Mouse (Mus musculus) neutrophil, adult 5-6 weeks (primary cell): ENCODE measurements around the gene Ufc1. TPM values are rescaled to one million over a fixed set of nuclear protein-coding genes. Genes with fewer than 3 reads are reported as not detected.
A peak's percentile ranks its signal among the peaks of the same experiment; 100 is the strongest.

Experiments
- ATAC-seq: fragments of 151-379, 151-347 bp; 2 replicates; pipeline ENCODE4 v1.8.0; 2017; ENCODE audit warnings: mild to moderate bottlenecking, moderate TSS enrichment; ENCODE audit not compliant: insufficient number of reproducible peaks, poor library complexity, low FRiP score, severe bottlenecking; ENCODE audit errors: extremely low read depth
- total RNA-seq: library from RNA; stranded (forward); fragments of 200-1000 nt; gene quantifications from 2 replicates; pipeline ENCODE4 v1.2.3, GENCODE M21; 2017

Gene Ufc1
- total RNA-seq, 1 experiment from 2014 or later: 39.7 TPM

- ATAC-seq: no peak
These were observed 1.5 kb downstream of the Ufc1 start for GRCm38 (mm10) chr1:171293351-171293750.

GRCm38 (mm10) chr1:171288328-171288727 is 6.5 kb downstream of the Ufc1 start:
- no peak for ATAC-seq

GRCm38 (mm10) chr1:171287136-171288081 is 7.4 kb downstream of the Ufc1 start, which contains the start of gene Usp21:
TSS of gene Usp21 (minus strand) at chr1:171287991.
- ATAC-seq: peak; percentile 97

- no peak for ATAC-seq
These were observed 8.3 kb downstream of the Ufc1 start for GRCm38 (mm10) chr1:171286517-171286916.

- ATAC-seq: no peak
These were observed 9.5 kb downstream of the Ufc1 start for GRCm38 (mm10) chr1:171285096-171285892.

- no peak for ATAC-seq
These were observed 10.3 kb downstream of the Ufc1 start for GRCm38 (mm10) chr1:171284491-171284890.

- ATAC-seq: no peak
These were observed 11.3 kb downstream of the Ufc1 start for GRCm38 (mm10) chr1:171283188-171284160.

GRCm38 (mm10) chr1:171282086-171282805 is 12.6 kb downstream of the Ufc1 start:
- ATAC-seq: no peak

- ATAC-seq: peak; percentile 41
These were observed 13.3 kb downstream of the Ufc1 start for GRCm38 (mm10) chr1:171281528-171281923.

- peak; percentile 94 for ATAC-seq
These were observed 13.8 kb downstream of the Ufc1 start, which contains the start of gene Ppox for GRCm38 (mm10) chr1:171280916-171281527. TSS of gene Ppox (minus strand) at chr1:171281186.

GRCm38 (mm10) chr1:171280250-171280915 is 14.4 kb downstream of the Ufc1 start:
- ATAC-seq: no peak

GRCm38 (mm10) chr1:171279721-171280120 is 15.1 kb downstream of the Ufc1 start:
- ATAC-seq: no peak

GRCm38 (mm10) chr1:171279012-171279705 is 15.7 kb downstream of the Ufc1 start:
- ATAC-seq: no peak

- no peak for ATAC-seq
These were observed 16.4 kb downstream of the Ufc1 start for GRCm38 (mm10) chr1:171278436-171278835.

- ATAC-seq: no peak
These were observed 17.1 kb downstream of the Ufc1 start for GRCm38 (mm10) chr1:171277736-171278135.

GRCm38 (mm10) chr1:171276110-171276748 is 18.6 kb downstream of the Ufc1 start:
- no peak for ATAC-seq
